Mouse (Mus musculus) limb, embryonic 13.5 days (tissue): ENCODE data around the gene Ppp1r1a. TPM values are rescaled to one million over a fixed set of nuclear protein-coding genes. Genes with fewer than 3 reads are reported as not detected.

Experiments
- ATAC-seq: fragments of 200-750 bp; cut with Nextera tagmentation; 2 replicates; pipeline ENCODE4 v1.8.0; 2017; ENCODE audit warnings: low read depth, moderate number of reproducible peaks, moderate TSS enrichment; ENCODE audit not compliant: low FRiP score
- H3K27ac ChIP-seq: fragments of 300-500 bp; sonication (generic); 2 replicates; pipeline ENCODE4 v1.5.1; 2015; ENCODE audit warnings: inconsistent platforms, mild to moderate bottlenecking, moderate library complexity
- H3K27me3 ChIP-seq: fragments of 300-500 bp; sonication (generic); 2 replicates; pipeline ENCODE4 v1.6.1; 2015; ENCODE audit warnings: mild to moderate bottlenecking, inconsistent platforms
- H3K36me3 ChIP-seq: fragments of 300-500 bp; sonication (generic); 2 replicates; pipeline ENCODE4 v1.6.1; 2015; ENCODE audit warnings: inconsistent platforms, mild to moderate bottlenecking, moderate library complexity
- H3K4me1 ChIP-seq: fragments of 300-500 bp; sonication (generic); 2 replicates; pipeline ENCODE4 v1.6.1; 2015; ENCODE audit warnings: inconsistent platforms
- H3K4me2 ChIP-seq: fragments of 300-500 bp; sonication (generic); replicated peaks from 2 replicates; pipeline ENCODE4 v1.6.1; 2015; ENCODE audit warnings: inconsistent platforms, mild to moderate bottlenecking, moderate library complexity
- H3K4me3 ChIP-seq: fragments of 300-500 bp; sonication (generic); 2 replicates; pipeline ENCODE4 v1.5.1; 2015; ENCODE audit warnings: moderate library complexity, mild to moderate bottlenecking, inconsistent platforms
- H3K9ac ChIP-seq: fragments of 300-500 bp; sonication (generic); 2 replicates; pipeline ENCODE4 v1.6.1; 2015; ENCODE audit warnings: mild to moderate bottlenecking, inconsistent platforms
- H3K9me3 ChIP-seq: fragments of 300-500 bp; sonication (generic); 2 replicates; pipeline ENCODE4 v1.6.1; 2016; ENCODE audit warnings: inconsistent platforms
- WGBS: fragments of 180-500 bp; shearing (Covaris S2); methylation state at CpG from one replicate; pipeline ENCODE4 v1.1.7; 2015; 5-methylcytosine and 5-hydroxymethylcytosine counted together
- polyA plus RNA-seq: library from polyadenylated mRNA; unstranded; fragments of >200 nt; fragmentation: Nextera tagmentation; extraction: Ambion mirVana; gene quantifications from 2 replicates; pipeline ENCODE4 v1.2.1, GENCODE M21; 2015

Gene Ppp1r1a
- polyA plus RNA-seq = 7.6 and 8.7 TPM in 2 replicates

GRCm38 (mm10) chr15:103537822-103538213, at the start of gene Ppp1r1a:
Gene Ppp1r1a (minus strand): TSS chr15:103538003.
- Histone ChIP-seq H3K4me1 (peaks cover 23% of the 10 kb centered on the region), H3K4me2 (peak within 1 kb of the TSS; percentile 95), H3K27me3 (peaks cover 64% of the 10 kb centered on the region), H3K9ac (peak within 1 kb of the TSS; percentile 75), H3K36me3 (no peaks in the 10 kb centered on the region), H3K9me3 (no peaks in the 10 kb centered on the region), H3K27ac (no peak within 1 kb of the TSS), H3K4me3 (peak within 1 kb of the TSS; percentile 70)
- ATAC-seq = peak; percentile 84
- 0% methylated on average over 36 of the region's 36 CpGs for WGBS

DNA sequence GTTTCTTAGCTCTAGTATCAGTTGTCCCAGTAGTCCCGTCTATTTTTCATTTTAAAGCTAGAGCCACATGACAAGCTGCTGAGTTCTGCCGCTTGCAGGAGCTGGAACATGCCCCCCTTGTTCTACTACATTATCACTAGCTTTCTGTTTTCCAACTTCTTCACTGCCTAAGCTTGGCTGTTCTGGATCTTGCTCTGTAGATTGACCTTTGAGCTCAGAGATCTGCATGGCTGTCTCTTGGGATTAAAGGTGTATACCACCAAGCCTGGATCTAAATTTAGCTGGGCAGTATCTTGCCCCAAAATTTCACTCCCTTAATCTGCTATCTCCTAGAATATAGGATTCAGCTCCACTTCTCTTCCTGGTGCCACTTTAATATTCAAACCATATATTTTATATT, 48.1 kb upstream of the Ppp1r1a start:
- H3K27ac ChIP-seq = no peak overlapping the region
- H3K27me3 ChIP-seq = no peaks in the 10 kb centered on the region
- no peaks in the 10 kb centered on the region for H3K9me3 ChIP-seq
- no peaks in the 10 kb centered on the region for H3K4me1 ChIP-seq
- no peak for ATAC-seq
- H3K4me3 ChIP-seq = no peak overlapping the region
- H3K4me2 ChIP-seq = no peak overlapping the region
- WGBS = 86% methylated on average over 2 of the region's 2 CpGs
- H3K36me3 ChIP-seq = no peaks in the 10 kb centered on the region
- H3K9ac ChIP-seq = no peak overlapping the region

- no peak within 1 kb of the TSS for H3K27ac ChIP-seq
- H3K36me3 ChIP-seq = no peaks in the 10 kb centered on the region
- no peaks in the 10 kb centered on the region for H3K27me3 ChIP-seq
- no peak within 1 kb of the TSS for H3K4me3 ChIP-seq
- no peak within 1 kb of the TSS for H3K4me2 ChIP-seq
- H3K9me3 ChIP-seq = no peaks in the 10 kb centered on the region
- ATAC-seq = no peak
- H3K4me1 ChIP-seq = no peaks in the 10 kb centered on the region
- no peak within 1 kb of the TSS for H3K9ac ChIP-seq
Observed at GRCm38 (mm10) chr15:103564981-103565380, 27.2 kb upstream of the Ppp1r1a start, which contains the start of gene Glycam1. Gene Glycam1 (minus strand): TSS chr15:103565081.

DNA sequence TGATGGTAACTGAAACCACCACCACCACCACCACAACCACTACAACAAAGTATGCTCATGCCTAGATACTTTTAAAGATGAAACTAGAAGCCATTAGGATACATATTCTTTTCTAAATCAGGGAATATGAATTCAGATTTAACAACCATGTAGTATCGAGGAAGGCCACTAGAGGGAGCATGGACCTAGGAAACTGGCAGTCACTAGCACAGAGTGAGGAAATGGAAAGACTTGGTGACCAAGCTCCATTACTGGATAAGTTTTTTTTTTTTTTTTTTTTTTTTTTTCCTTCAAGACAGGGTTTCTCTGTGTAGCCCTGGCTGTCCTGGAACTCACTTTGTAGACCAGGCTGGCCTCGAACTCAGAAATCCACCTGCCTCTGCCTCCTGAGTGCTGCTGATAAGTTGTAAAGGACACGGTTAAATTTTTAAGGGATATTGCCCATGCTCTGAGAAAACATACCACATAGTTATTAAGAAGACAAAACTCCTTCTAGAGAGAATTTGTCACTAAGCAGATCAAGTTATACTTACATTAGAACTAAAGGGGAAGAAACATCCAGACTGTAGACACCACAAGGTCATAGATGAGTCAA, 14.4 kb upstream of the Ppp1r1a start:
- Histone ChIP-seq H3K4me3 (no peak overlapping the region), H3K4me1 (0 out of 2 replicates have a peak, but pooled peaks cover 3% of the 10 kb centered on the region), H3K4me2 (no peak overlapping the region), H3K9me3 (no peaks in the 10 kb centered on the region), H3K9ac (no peak overlapping the region), H3K27me3 (0 out of 2 replicates have a peak, but pooled peaks cover 3% of the 10 kb centered on the region), H3K27ac (no peak overlapping the region), H3K36me3 (no peaks in the 10 kb centered on the region)
- WGBS = 50% methylated on average over 3 of the region's 3 CpGs
- ATAC-seq = no peak

- no peak overlapping the region for H3K4me3 ChIP-seq
- no peaks in the 10 kb centered on the region for H3K9me3 ChIP-seq
- 0 out of 2 replicates have a peak, but pooled peaks cover 3% of the 10 kb centered on the region for H3K4me1 ChIP-seq
- H3K27ac ChIP-seq = no peak overlapping the region
- 5% methylated on average over 1 of the region's 1 CpGs for WGBS
- H3K27me3 ChIP-seq = 0 out of 2 replicates have a peak, but pooled peaks cover 3% of the 10 kb centered on the region
- no peak overlapping the region for H3K4me2 ChIP-seq
- no peaks in the 10 kb centered on the region for H3K36me3 ChIP-seq
- no peak for ATAC-seq
- H3K9ac ChIP-seq = no peak overlapping the region
Observed at GRCm38 (mm10) chr15:103551053-103551452, 13.2 kb upstream of the Ppp1r1a start.

GRCm38 (mm10) chr15:103549475-103549874, 11.7 kb upstream of the Ppp1r1a start:
- Histone ChIP-seq H3K9me3 (no peaks in the 10 kb centered on the region), H3K4me3 (no peak overlapping the region), H3K9ac (no peak overlapping the region), H3K27me3 (0 out of 2 replicates have a peak, but pooled peaks cover 3% of the 10 kb centered on the region), H3K4me2 (no peak overlapping the region), H3K36me3 (no peaks in the 10 kb centered on the region), H3K27ac (no peak overlapping the region), H3K4me1 (0 out of 2 replicates have a peak, but pooled peaks cover 3% of the 10 kb centered on the region)
- 100% methylated on average over 1 of the region's 1 CpGs for WGBS
- ATAC-seq = no peak

DNA sequence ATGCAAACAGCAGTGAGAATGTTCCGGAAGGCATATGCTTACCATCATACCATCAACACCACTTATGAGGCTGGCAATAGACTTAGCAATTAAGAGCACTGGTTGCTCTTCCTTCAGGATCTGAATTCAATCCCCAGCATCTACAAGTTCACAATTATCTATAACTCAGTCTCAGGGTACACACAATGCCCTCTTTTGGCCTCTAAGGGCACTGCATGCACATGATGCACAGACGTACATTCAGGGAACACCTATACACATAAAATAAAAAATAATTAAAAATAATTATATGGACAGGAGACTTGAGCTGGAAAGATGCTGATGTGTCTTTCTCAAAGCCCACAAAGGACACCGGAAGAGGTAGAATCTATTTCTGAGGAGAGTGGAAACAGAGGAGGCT, 10.2 kb upstream of the Ppp1r1a start:
- 85% methylated on average over 3 of the region's 3 CpGs for WGBS
- Histone ChIP-seq H3K4me1 (0 out of 2 replicates have a peak, but pooled peaks cover 3% of the 10 kb centered on the region), H3K27me3 (0 out of 2 replicates have a peak, but pooled peaks cover 3% of the 10 kb centered on the region), H3K27ac (no peak overlapping the region), H3K9ac (no peak overlapping the region), H3K4me3 (no peak overlapping the region), H3K4me2 (no peak overlapping the region), H3K9me3 (no peaks in the 10 kb centered on the region), H3K36me3 (no peaks in the 10 kb centered on the region)
- ATAC-seq = no peak

GRCm38 (mm10) chr15:103542526-103542925, 4.7 kb upstream of the Ppp1r1a start:
- H3K9ac ChIP-seq = no peak overlapping the region
- peaks cover 32% of the 10 kb centered on the region for H3K27me3 ChIP-seq
- H3K27ac ChIP-seq = no peak overlapping the region
- no peaks in the 10 kb centered on the region for H3K9me3 ChIP-seq
- peaks cover 13% of the 10 kb centered on the region for H3K4me1 ChIP-seq
- H3K36me3 ChIP-seq = no peaks in the 10 kb centered on the region
- no peak for ATAC-seq
- H3K4me3 ChIP-seq = no peak overlapping the region
- no peak overlapping the region for H3K4me2 ChIP-seq

DNA sequence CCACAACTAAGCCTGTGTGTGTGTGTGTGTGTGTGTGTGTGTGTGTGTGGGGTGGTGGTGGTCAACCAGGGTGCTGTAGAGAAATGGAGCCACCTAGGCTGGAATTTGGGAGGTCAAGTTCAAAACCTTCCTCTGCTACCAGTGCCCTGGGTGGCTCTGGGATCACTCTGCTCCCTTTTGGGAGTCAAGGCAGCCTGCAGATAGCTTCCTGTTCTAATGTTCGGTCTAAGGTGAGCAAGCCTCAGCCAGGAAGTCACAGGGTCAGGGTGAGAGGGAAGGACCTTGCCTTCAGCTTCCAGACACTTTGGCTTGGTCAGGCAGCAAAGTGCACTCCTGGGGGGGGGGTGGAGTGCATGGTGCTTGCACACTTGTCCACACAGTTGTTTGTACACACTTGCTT, 2.8 kb upstream of the Ppp1r1a start:
- H3K4me2 ChIP-seq = no peak overlapping the region
- H3K27ac ChIP-seq = no peak overlapping the region
- no peak overlapping the region for H3K4me3 ChIP-seq
- ATAC-seq = no peak
- H3K9ac ChIP-seq = no peak overlapping the region
- no peaks in the 10 kb centered on the region for H3K36me3 ChIP-seq
- 81% methylated on average over 1 of the region's 1 CpGs for WGBS
- H3K4me1 ChIP-seq = peaks cover 23% of the 10 kb centered on the region
- H3K9me3 ChIP-seq = no peaks in the 10 kb centered on the region
- H3K27me3 ChIP-seq = peaks cover 49% of the 10 kb centered on the region

- no peaks in the 10 kb centered on the region for H3K9me3 ChIP-seq
- peaks cover 23% of the 10 kb centered on the region for H3K4me1 ChIP-seq
- WGBS = 60% methylated on average over 2 of the region's 2 CpGs
- H3K36me3 ChIP-seq = no peaks in the 10 kb centered on the region
- H3K27me3 ChIP-seq = peaks cover 63% of the 10 kb centered on the region
- no peak for ATAC-seq
- no peak overlapping the region for H3K4me2 ChIP-seq
- H3K4me3 ChIP-seq = no peak overlapping the region
- no peak overlapping the region for H3K9ac ChIP-seq
- no peak overlapping the region for H3K27ac ChIP-seq
Observed at GRCm38 (mm10) chr15:103539259-103539658, 1.5 kb upstream of the Ppp1r1a start.

DNA sequence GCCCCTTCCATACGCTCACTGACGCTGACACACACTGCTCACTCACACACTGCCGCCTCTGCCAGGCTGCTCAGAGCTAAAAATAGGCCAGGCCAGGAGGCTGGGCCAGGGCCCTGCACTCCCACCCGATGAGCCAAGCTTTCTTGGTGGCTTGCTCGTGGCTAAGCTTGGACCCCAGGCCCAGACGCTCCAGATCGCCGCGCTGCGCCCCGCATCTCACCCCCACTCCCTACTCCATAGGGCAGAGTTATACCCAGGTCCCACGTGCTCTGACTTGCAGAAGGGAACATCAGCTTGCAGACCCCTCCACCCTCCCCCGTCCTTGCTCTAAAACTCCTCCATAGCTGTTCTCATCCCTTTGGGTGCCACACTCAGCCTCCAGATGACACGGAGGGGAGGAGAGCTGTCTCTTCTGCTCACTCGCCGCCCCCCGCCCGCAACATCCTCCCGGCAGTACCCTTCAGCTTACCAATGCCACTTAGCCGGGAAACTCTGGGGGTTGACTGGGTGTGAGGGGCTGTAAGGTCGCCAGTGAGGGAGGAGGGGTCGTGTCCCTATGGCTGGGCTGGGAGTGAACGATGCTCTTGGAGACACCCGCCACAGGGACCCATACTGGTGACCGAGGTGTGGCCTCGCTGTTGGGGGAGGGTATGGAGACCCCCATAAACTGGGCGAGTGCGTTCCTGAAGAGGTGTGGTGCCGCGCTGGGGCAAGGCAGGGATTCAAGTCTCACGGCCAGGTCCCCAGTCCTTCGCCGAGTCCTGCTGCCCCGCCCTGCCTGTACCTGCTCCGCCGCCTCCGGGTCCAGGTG, 587 bp downstream of the Ppp1r1a start:
- peak; percentile 51 for ATAC-seq
- Histone ChIP-seq H3K9me3 (no peaks in the 10 kb centered on the region), H3K27me3 (peaks cover 61% of the 10 kb centered on the region)

GRCm38 (mm10) chr15:103536456-103536855, 1.3 kb downstream of the Ppp1r1a start:
- H3K4me2 ChIP-seq = peak overlapping the region; percentile 95; the same call in 1 of the 2 replicates
- H3K9ac ChIP-seq = peak overlapping the region; percentile 75; the same call in 1 of the 2 replicates
- peaks cover 59% of the 10 kb centered on the region for H3K27me3 ChIP-seq
- H3K27ac ChIP-seq = no peak overlapping the region
- WGBS = 37% methylated on average over 2 of the region's 2 CpGs
- H3K4me1 ChIP-seq = peaks cover 23% of the 10 kb centered on the region
- no peak for ATAC-seq
- no peak overlapping the region for H3K4me3 ChIP-seq
- H3K9me3 ChIP-seq = no peaks in the 10 kb centered on the region
- no peaks in the 10 kb centered on the region for H3K36me3 ChIP-seq

More for the DNA sequence above, 587 bp downstream of the Ppp1r1a start:
- no peaks in the 10 kb centered on the region for H3K36me3 ChIP-seq
- WGBS = under 1% methylated on average over 37 of the region's 37 CpGs
- peaks cover 23% of the 10 kb centered on the region for H3K4me1 ChIP-seq
- H3K27ac ChIP-seq = no peak overlapping the region
- peak overlapping the region; percentile 75 for H3K9ac ChIP-seq
- peak overlapping the region; percentile 95 for H3K4me2 ChIP-seq
- H3K4me3 ChIP-seq = peak overlapping the region; percentile 70
